Mouse (Mus musculus): ENCODE measurements at regions not wholly inside any gene's neighbourhood (a gene's known extent, or its start where the extent isn't known, plus 50 kb on each side); places are given as distances from the start of the nearest gene placed in this dataset.

GRCm38 (mm10) chr19:30330792-30331191 lies 98.0 kb downstream of the Mbl2 start:
- TF ChIP-seq POLR2A (IDR thresholded peaks at IDR 0.05; ENCODE audit: borderline replicate concordance, control insufficient read depth, low read depth, low read length) (no peak), CTCF (IDR thresholded peaks at IDR 0.05; ENCODE audit: control insufficient read depth, insufficient read depth, low read length) (no peak)
